Mouse (Mus musculus): Measurements from ENCODE around the gene Sinhcaf.
"Not testable (repeated sequence)": the region's sequence is repeated elsewhere in the genome, so short reads cannot be mapped to it uniquely, and the experiment has no call there.

The Sinhcaf gene

DNA sequence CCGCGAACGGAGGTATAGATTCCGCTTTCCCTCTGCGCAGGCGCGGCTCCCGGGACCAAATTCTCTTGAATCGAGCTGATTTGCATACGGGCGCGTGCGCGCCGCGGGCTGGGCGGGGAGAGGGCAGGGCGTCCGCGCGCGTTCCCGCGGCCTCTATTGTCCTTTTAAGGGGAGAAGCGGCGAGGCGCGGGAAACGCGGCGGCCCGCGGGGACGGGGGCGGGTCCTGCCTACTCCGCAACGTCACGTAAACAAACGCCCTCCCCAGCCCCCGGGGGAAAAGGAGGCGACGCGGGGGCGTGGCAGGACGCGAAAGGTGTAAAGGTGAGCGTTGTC lies at the start of gene Sinhcaf:
Gene Sinhcaf, minus strand, starts transcription at position 59 of the 334 bp plus-strand sequence.
- peak; percentile 95 to 97 for DNase-seq (ENCODE audit: low spot score in 2 of 2)

DNA sequence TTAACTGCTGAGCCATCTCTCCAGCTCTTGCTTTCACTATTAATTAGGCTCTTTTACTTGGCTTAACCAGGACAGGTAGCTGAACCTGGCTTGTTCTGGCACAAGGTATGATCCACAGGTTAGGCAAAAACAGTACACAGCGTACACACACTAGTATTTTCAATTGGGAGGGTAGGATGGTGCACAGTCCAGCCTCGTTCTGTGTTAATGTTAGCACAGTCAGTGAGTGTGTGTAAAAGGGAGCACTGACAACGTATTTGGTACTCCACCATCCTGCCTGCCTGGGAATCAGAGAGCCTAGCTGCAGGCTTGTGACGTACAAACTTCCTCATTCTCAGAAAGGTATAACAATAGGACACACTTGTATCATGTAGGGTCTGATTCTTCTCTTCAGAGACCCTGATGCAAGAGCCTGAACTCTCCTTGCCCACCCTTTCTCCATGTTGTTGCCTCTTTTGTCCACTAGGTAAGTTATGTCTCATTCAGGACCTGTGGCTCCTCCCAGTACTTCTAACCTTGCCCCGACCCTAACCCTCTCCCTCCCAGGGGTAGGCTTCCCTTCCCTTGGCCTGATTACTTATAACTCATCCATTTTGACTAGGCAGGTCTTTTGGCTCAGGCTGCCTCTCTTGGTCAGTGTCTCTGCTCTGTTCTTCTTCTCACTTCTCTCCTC lies 48.2 kb upstream of the Sinhcaf start:
- no peak for DNase-seq (ENCODE audit: low spot score in 2 of 2)

DNA sequence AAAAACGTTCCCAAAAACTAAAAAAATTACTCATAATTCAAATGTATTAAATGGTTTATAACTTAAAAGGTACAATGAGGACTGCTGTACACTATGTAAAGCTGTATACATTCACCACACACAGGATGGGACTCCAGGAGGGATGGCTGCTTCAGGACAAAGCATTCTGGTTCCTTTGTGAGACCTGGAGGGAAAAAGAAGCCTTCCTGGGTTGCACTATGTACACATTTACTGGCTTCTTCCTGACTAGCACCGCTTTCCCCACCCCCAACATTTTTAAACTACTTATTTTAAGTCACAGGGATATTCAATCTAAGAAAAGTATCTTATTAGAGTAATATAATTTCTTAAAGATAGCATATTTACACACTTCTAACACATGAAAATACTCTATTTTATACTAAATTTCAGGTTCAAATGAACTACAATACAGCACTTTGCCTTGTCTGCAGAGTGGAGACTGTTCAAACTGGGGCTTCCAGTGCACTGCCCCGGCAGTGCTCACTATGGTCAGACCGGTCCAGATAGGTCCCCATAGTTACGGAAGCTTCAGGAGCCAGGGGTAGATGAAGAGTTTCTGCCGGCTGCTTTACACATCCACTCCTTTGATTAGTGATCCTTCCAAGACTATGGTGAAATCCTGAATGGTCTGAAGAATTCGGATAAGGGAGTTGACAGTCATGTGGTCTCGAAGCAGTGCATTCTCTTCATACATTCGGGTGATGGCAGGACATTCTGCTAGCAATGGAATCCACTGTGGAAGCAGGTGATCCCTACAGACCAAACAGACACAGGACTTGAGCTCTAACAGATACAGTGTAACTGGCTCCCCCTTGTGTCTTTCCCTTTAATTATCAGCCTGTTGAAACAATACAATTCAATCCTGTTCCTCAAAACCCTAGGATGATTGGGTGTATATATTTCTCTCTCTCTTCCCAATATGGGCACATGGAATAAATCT lies 47.1 kb upstream of the Sinhcaf start:
- DNase-seq (ENCODE audit: low spot score in 2 of 2), result no peak

DNA sequence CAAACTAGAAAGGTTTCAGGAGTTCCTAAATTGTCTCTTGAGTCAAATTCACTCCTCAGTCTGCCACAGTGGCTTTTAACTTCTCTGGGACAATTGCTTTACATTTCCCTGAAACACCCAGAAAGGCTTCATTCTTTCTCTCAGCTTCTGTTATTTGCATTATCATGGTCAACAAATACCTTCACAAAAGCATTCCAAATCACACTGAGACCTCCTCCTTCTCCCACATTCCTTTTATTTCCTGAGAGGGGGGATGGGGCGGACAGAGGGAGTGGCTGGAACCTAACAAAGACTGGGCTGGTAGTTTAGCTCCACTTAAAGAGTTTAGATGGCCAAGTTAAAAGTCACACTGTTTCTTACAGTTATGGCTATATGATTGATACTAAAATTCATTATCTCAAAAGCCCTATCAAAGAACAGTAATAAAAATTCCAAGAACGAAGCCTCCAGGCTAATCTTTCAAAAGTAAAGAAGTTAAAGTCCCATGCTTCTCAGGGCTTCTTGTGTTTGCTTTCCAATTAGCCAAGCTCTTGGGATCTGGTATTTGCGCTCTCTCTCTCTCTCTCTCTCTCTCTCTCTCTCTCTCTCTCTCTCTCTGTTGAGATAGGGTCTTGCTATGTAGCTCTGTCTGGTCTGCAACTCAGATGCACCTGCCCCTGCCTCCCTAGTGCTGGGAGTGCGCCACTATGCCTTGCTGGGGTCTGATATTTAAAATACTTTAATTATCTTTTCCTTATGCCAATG lies 46.3 kb upstream of the Sinhcaf start:
- no peak for DNase-seq (ENCODE audit: low spot score in 2 of 2)

DNA sequence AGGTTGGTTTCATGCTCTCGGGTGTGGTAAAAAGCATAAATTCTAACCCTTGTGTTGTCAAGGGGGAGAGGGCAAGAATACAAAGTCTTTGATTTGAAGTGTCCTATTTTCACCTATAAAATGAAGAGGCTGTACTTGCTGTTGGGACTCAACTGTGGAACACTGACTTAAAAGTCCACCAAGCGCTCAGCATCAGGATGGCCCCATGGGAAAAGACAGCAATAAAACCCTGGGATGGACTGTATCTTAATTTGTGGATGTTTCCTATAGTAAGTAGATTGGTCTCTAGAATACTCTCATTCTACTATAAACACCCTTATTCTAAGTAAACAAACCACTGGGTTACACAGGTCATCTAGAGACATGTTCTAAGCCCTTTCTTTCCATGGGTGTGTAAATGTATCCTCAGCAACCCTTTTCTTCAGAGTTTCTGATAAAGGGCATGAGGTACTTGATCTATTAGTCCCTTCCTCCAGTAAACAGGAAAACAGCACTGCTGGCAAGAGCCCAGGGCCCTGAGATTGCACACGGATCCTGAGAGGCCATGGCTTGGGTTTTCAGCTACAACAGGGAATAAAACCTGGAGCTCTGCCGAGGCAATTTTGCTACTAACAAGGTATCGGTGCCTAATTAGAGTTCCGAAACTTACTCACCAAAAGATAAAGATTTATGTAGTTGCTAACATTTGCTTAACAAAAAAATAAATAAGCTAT lies 45.5 kb upstream of the Sinhcaf start:
- DNase-seq (ENCODE audit: low spot score in 2 of 2), result no peak

DNA sequence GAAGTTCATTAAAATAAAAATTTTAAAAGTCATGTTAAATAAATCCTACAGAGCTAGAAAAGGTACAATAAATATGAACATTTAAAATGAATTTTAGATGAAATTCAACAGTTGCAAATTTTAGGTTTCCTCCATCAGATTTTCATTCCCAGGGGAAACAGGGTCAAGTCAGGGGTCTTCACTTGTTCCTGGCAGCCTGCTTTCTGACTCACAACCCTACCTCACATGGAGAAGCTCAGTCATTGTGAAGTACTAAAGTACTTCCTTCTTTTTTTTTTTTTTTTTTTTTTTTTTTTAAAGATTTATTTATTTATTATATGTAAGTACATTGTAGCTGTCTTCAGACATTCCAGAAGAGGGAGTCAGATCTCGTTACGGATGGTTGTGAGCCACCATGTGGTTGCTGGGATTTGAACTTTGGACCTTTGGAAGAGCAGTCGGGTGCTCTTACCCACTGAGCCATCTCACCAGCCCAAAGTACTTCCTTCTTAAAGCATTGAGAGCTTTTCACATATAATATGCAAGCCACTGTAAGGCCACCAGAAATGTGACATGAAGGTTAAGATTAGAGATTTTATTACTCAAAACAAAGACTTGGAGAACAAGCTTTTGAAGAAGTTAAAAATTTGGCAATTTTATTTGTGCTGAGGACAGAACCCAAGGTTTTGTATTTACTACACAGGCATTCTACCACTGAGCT lies 43.7 kb upstream of the Sinhcaf start:
- DNase-seq (ENCODE audit: low spot score in 2 of 2), result not testable (repeated sequence)

DNA sequence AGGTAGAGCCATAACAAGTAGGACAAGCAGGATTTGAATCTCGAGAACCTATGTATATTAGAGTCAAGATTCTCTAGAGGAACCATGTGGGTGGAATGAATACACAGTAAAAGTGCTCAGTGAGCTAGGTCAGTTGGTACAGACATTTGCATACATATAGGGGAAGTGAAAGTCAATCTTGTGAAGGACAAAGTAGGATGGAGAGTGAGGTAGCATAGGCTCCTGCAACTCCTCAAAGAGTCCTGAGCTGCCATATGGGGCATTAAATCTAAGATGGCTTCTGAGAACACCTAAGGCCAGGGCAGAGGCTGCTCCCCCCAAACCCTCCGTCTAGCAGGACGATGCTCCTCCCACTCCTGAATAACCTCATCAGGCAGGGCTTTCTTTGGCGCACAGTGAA lies 39.7 kb upstream of the Sinhcaf start:
- no peak for DNase-seq (ENCODE audit: low spot score in 2 of 2)

DNA sequence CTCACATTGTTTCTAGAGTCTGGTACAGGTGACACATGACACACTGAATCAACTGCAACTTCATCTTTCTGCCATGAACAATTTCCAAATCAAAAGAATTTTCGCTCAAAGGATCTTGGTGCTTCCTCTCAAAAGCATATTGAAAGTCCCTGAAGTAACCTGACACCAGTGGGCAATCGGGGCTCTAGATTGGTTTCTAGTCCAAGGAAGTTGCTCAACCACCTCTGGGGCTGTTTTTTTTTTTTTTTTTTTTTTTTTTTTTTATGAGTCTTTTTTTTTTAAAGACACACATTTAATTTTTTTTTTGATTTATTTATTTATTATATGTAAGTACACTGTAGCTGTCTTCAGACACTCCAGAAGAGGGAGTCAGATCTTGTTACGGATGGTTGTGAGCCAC lies 34.2 kb upstream of the Sinhcaf start:
- DNase-seq (ENCODE audit: low spot score in 2 of 2), result no peak

DNA sequence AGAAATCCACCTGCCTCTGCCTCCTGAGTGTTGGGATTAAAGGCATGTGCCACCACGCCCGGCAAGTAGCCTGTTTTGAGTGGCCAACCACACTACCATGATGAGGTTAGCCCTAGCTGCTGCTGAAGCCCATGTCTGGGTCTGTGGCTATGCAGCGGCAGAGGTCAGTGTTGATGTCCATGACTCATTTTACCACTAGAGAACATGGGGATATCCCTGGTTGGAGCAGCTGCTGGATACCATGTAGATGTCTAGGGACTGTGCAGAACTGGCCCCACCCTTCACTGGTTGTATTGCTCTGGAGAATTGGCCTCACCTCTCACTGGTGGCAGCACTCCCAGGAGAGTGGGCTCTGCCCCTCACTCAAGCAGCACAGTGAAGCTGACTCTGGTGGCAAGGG lies 28.8 kb upstream of the Sinhcaf start:
- no peak for DNase-seq (ENCODE audit: low spot score in 2 of 2)

DNA sequence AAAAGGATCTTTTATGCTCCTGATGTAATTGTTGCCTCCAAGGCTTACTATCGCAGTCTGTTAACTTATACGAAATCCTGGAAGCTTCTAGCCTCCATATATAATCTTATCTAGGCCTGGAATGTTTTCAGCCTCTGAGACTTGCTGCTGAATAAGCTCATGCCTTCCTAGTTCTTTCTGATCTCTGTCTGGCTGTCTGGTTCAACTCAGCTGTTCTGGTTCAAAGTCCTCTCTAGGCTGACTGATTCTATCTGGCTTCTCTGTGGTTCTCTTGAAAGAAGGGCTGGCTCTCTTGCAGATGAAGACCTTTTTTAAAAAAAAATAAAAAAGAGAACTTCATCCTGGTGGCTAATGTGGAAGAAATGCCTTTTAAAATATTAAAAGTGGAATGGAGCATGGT lies 26.6 kb upstream of the Sinhcaf start:
- no peak for DNase-seq (ENCODE audit: low spot score in 2 of 2)

DNA sequence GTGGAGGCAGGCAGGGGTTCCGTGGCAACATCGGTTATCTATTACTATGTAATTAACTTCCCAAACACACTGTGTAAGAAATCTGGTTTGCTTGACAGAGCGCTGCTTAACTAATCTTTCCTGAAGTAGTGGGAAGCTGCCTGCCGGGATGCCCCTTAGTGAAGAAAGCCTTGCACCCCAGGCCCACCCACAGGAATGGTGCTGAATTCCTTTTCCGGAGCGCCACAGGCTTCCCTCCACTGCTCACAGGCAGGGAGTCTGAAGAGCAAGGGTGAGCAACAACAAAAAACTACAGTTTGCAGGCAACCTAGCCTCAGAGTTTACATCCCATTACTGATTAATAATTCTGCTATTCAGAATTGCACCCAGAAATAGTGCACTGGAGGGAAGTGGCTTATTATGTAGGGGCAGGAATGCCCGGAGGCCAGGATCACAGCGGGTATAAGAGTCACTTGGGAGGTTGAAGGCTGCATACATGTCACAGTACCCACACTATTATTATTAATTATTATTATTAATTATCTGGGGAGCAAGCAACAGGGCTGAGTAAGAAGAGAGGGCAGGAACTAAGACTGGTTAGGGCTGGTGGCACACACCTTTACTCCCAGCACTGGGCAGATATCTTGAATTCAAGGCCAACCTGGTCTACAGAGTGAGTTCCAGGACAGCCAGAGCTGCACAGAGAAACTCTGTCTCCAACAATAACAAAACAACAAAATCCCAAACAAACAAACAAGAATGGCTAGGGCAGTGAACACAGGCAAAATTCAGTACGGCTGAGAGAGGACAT lies 26.0 kb upstream of the Sinhcaf start:
- no peak for DNase-seq (ENCODE audit: low spot score in 2 of 2)

DNA sequence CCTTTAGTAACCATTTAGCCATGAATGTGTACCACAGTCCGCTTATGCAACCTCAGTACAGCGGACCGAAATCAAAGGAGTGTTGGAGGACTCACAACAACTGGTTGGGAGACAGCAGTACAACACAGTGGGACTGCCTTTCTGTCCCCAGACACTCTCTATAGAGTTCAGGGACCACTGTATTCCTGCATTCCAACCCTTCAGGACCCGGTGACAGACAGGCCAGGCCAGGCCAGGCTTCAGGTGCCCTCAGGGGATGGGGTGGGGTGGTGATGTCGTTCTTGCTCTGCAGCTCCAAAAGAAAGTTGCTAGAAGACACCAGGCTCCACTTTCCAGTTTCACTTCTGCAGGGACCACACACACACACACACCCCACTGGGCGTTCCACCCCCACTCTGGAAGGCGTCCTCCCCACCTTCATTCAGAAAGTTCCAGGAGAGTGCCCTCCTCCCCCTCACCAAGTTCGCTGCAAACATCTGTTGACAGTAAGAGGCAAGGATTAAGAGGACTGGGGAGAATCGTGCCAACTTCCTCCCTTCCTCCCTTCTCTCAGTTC lies 25.2 kb upstream of the Sinhcaf start:
- no peak for DNase-seq (ENCODE audit: low spot score in 2 of 2)

DNA sequence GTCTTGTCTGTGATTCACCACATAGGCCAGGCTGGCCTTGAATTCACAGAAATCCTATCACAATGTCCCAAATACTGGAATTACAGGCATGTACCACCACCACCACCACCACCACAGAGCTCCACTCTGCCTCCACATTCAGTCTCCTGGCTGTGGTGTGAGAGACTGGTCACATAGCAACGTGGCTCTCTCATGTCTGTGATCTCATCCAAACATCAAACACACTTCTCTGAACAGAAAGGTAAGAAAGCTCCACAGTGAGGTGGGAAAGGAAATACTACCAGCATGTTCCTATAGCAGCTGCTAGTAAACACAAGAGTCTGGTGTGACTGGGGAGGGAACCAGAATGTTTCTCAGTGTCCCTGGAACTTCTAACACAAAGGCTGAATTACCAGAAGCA lies 15.0 kb upstream of the Sinhcaf start:
- no peak for DNase-seq (ENCODE audit: low spot score in 2 of 2)

DNA sequence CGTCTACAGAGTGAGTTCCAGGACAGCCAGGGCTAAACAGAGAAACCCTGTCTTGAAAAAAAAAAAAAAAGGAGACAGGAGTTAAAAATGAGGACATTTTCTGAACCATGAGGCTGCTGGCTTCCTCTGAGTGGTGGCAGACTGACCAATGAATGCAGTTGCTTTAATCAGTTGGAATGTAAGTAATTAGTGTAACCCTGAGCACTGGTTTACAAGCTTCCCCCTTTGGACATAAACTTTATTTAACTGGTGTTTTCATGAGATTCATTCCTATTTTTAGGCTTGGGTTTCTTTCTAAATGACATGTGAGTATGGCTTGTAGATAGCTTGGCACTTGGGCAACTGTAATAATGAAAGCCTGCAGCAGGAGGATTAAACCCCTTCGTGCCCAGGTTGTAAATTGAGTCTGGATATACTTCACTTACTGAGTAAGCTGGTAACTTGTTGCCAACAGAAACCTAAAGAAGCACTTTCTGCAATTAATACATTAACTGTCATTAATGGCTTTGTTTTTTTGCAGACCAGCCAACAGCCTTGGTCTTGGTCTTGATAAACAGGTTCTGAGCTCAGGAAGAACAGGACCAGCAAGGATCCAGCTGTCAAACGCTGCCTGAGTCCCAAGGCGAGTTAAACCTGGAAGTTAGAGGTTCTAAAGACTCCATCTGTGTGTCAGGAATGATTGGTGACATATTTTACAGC lies 13.4 kb upstream of the Sinhcaf start:
- no peak for DNase-seq (ENCODE audit: low spot score in 2 of 2)

DNA sequence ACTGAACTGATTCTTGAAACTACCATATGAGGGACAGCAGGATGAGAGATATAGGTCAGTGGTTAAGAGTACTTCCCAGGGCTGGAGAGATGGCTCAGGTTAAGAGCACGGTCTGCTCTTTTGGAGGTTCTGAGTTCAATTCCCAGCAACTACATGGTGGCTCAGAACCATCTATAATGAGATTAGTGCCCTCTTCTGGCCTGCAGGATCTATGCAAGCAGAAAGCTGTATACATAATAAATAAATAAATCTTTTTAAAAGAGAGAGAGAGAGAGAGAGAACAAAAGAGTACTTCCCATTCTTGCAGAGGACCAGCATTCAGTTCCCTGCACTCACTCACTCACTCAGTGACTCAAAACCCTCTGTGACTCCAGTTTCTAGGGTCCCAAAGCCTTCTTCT lies 12.4 kb upstream of the Sinhcaf start:
- no peak for DNase-seq (ENCODE audit: low spot score in 2 of 2)

DNA sequence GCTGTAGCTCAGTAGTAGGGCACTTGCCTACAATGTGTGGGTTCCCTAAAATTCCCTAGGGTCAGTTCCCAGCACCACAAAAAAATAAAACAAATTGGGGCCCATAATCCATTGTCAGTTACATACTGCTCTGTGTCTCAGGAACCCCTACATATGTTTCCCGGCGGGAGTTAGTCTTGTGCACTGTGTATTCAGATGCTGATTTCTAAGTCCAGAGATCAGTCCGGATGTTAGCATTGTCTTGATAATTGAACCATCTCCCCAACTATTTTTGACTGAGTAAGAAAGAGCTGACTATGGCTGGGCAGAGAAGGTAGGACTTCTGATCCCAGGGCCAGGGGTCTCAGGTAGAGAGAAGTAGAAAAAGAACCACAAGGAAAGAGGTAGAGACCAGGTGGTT lies 10.8 kb upstream of the Sinhcaf start:
- DNase-seq (ENCODE audit: low spot score in 2 of 2), result no peak

DNA sequence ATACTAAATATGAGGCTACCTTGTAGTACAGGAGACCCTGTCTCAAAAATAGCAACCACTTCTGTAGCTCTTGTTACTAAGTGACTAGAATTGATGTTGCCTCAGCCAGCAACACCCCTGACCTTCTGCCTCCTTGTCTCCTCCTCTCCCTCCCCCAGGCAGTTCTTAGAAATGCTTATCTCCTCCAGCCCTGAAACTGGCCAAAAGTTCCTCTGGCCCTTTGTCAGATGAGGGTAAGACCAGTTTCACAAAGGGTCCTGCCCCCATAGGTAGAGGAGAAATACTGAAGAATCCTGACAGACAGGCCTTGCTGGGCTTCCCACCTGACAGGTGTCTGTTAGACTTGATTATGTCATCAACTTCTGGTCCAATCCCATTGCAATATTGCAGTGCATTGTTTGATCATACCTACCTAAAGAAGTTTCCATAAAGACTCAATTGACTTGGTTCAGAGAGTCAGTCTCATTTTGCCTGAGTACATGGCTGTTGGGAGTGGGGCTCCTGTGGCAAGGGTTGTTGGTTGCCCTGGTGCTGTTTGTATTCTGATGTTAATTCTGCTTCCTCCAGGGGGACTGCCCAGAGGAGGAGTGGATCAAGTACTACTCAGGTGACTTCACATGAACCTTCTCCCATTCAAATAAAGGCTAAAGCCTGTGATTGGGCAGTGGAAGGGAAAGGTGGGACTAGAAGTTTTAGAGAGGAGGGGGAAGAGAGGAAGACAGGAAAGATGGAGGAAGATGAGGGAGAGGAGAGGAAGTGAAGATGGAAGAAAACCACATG lies 9.6 kb upstream of the Sinhcaf start:
- DNase-seq (ENCODE audit: low spot score in 2 of 2), result no peak

DNA sequence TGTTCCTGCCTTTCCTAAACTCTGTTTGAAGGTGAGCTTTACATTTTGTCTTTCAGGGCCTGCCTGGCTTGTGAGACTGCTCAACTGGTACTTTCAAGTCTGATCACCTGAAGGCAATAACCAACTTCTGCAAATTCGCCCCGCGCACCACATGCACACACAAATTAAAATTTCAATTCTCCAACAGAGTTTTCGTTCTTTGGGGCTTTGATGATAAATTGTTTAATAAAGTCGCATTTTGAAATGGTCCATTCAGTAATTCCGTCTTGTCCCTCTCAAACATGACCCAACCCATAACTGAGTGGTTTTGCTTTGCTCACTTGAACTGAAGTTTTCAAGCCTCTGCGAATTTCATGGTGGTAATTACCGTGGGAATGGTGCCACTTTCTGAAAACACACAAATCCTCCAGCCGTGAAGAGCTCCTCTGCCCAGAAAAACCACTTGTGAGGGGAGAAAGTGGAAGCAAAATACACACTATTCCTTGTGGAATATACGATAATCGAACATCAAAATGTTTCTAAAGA lies 676 bp upstream of the Sinhcaf start:
- DNase-seq (ENCODE audit: low spot score in 2 of 2), result no peak

All from spleen, postnatal 14 days (tissue).